Mouse (Mus musculus) right cerebral cortex, adult 2 months (tissue): ENCODE results near the gene Specc1l.
A peak's percentile ranks its signal among the peaks of the same experiment; 100 is the strongest.
"Not testable (repeated sequence)": the region's sequence is repeated elsewhere in the genome, so short reads cannot be mapped to it uniquely, and the experiment has no call there.

ENCODE experiments used
- DNase-seq, 2 experiments: peaks; one replicate each; pipeline ENCODE4 v3.0.0; 2021 to 2022; ENCODE audit warnings: low spot score in 2 of 2

Gene Specc1l

DNA sequence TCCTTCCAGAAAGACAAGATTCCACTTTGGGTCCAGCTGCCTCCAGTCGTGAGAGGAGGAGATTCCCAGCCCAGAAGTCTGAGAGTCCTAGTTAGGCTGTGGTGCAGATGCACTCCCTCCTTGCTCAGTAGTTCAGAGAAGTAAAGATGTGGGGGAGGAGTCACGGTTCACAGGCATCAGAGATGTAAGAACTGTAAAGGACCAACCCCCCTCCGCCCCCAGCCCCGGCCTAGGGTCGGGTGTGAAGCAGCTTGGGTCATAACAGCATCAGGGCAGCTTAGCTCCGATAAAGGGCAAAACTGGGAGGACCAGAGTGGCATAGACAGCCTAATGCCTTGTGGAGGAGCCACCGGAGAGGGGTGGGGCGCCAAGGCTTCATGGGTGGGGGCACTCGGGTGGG is 104.6 kb downstream of the Specc1l start:
- DNase-seq: no peak

DNA sequence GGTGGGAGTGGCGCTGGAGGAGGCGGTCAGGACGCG is 104.8 kb downstream of the Specc1l start, which contains the start of gene Adora2a:
Gene Adora2a (plus strand): TSS at position 6 of the 36 bp plus-strand sequence.
- DNase-seq: no peak

DNA sequence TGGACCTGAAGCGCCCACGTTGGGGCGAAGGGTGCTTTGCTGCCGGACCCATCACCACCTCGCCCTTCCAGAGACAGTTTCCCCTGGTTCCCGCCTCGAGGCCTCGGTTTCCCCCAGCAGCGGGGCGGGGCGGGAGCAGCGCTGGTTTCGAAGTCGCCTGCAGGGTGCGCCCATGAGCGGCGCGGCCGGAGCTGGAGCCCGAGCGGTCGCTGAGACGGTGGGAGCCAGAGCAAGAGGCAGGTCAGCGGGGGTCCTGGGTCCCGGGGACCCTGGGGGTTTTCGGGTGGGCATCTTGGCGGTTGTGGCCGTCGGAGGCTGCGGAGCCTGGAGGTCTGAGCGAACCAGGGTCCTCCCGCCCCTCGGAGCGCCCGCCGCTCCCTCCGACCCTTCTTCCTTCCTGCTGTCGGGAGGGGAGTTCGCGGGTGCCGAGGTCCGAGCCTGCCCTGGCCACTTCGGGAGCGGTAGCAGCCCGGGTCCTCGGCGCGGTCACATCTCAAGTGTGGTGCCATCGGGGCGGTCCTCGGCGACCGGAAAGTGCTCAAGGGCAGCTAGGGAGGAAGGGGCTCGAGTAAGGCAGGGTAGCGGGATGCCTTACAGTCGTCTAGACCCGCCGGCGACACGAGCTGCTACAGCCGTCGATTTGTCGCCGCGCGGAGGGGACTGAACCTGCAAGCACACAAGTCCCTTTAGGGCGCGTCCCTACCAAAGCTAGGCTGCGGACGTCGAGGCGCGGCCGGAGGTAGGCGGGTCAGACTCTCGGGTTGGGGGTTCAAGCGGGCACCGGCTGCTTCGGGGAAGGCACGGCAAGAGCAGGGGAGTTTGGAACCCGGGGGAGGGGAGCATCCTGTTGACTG is 105.3 kb downstream of the Specc1l start:
- peak in 1 of 2 experiments; percentile 51 for DNase-seq

GRCm38 (mm10) chr10:75318206-75318605 is 106.3 kb downstream of the Specc1l start:
- DNase-seq: no peak

- DNase-seq: no peak
Measured at GRCm38 (mm10) chr10:75320321-75320720, 108.4 kb downstream of the Specc1l start.

DNA sequence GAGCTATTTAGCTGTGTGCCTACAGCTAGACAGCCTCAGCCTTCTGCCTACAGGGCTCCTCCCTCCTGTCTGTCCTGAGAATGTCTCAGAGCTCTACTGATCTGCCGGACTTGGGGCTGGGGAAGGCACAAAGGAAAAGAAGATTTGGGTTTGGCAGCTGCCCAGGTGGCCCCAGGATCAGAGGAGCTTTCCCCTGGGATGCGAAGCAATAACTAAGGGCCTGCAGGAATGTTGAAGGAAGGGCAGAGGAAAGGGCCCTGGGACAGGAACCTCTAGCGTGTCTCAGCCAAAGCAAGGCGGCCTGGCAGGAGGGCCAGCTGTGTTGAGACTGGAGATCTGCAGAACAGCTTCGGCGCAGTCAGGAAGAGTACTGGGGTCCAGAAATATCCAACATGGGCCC is 111.1 kb downstream of the Specc1l start:
- no peak for DNase-seq

DNA sequence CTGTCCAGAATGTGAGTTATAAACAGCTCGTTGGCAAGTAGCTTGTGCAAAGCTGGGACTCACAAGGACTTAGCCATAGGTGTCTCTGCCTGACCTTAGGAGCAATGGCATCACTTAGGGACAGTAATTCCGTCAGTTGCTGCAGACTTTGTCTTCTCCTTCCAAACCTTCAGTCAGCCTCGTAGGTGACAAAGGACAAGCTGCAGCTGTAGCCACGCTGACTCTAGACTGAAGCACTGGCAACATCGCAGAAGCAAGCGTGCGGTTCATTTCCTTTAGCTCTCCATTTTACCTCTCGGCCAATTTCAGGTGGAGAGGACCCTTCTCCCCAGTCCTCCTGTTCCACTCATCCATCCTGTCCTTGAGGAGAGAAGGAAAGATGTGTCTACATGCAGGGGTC is 112.1 kb downstream of the Specc1l start:
- no peak for DNase-seq

- no peak for DNase-seq
Measured at GRCm38 (mm10) chr10:75324391-75324790, 112.5 kb downstream of the Specc1l start.

GRCm38 (mm10) chr10:75325821-75326220 is 113.9 kb downstream of the Specc1l start:
- no peak for DNase-seq

GRCm38 (mm10) chr10:75326553-75326952 is 114.7 kb downstream of the Specc1l start:
- DNase-seq: no peak

DNA sequence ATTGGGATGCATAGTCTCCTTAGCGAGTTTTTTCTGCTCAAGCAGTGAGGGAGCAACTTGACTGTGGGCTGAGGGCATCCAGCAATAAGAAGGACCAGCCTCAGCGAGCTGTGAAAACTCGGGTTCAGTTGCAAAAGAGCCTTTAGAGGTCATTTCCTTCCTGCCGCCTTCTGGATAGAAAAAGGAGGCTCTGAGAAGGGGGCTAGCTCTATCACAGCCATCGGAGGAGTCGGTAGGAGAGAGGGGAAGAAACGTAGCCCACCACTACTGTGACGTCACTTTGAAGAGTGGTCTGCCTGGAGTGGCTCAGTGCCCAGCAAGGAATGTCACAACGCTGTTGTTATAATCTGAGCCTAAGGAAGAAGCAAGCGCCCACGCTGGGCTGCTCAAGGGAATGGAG is 115.2 kb downstream of the Specc1l start:
- DNase-seq: no peak

DNA sequence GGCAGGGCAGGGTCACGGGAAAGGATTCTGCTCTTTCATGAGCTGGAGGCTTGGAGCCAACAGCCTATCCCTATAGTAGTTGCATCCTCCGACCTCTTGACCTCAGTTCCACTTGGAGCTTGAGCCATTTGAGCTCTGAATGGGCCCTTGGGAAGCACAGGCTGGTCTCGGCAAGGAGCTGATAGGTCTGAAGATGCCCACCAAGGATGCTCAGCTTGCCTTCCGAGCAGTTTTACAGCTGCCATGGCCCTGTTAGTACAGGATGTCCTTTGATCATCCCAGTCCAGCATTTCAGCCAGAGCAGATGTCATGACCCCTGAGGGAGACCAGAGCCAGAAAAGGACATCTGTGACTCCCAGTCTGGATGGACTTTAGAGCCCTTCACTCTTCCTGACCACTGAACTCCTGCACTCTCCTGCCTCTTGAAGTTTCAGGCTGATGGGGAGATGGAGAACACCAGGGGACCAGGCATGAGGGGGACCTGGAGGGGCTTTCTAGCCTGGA is 116.4 kb downstream of the Specc1l start:
- no peak for DNase-seq

DNA sequence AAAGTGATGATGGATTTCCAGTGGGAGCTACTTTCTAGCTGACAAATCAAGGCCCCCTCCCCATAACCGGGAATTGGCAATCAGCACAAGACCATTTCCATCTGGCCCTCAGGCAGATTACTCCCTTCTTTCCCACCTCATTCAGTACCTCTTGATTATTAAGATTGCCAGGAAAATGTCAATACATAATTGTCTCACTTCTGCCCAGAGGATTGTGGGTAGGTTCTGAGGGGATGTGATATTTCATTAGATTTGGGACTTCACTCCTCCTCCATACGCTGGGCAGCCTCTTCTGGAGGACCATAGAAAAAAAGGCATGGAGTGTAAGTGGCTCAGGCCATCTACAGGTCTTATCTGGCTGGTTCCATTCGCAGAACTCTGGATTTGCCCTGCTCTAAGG is 120.4 kb downstream of the Specc1l start:
- DNase-seq: no peak

GRCm38 (mm10) chr10:75333176-75333776 is 121.4 kb downstream of the Specc1l start:
- DNase-seq: no peak

GRCm38 (mm10) chr10:75334175-75334574 is 122.3 kb downstream of the Specc1l start:
- no peak for DNase-seq

DNA sequence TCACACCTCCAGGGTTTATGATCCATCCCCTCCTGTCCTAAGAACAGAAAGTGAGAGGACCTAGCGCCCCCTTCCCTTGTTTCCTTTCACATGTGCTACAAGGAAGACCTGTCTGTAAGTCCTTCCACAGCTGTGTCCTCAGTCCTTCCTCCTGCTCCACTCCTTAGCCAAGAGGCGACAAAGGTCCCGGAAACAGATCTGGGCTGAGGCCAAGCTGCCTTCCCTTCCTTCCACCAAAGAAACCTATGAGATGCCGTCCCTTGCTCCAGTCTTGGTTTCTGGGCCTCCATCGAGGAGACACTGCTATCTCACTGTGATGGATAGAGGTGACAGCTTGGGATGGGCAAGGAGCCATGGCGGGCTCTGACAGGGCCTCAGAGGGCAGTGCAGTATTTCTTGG is 123.2 kb downstream of the Specc1l start:
- DNase-seq: no peak

GRCm38 (mm10) chr10:75337231-75337630 is 125.4 kb downstream of the Specc1l start:
- no peak for DNase-seq

DNA sequence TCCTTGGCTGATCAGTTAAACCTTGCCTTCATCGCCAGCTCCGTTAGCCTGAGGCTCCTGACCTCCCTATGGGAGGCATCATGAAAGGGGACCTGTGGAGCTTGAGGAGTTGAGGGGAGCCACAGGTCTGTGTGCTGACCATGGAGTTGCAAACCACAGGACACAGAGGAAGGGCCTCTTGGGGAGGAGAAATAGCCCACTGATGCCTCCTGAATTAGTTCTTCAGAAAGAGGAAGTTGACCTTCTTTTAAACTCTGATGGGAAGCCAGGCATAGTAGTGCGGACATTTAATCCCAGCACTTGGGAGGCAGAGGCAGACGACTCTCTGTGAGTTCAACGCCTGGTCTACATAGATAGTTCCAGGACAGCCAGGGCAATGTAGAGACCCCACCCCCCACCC is 127.0 kb downstream of the Specc1l start:
- no peak for DNase-seq

- DNase-seq: no peak
Measured at GRCm38 (mm10) chr10:75339377-75339776, 127.5 kb downstream of the Specc1l start.

- no peak for DNase-seq
Measured at GRCm38 (mm10) chr10:75341936-75342335, 130.1 kb downstream of the Specc1l start.

DNA sequence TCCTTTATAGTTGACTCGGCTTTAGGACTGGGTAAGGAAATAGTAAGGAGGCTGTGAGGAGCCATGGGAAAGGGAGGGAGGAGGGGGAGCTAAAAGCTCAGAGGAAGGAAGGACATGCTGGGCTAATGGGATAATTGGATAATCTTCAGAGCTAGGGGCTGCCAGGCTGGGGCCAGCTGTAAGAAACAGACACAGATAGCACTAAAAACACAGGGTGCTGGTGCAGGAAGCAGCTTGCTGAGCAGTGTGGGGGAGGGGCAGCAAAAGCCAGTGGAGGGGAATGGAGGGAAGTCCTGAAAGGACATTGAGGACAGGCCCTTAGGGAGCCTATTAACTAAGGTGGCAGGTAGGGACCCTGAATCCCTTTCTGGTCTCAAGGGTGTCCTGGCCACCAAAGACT is 132.7 kb downstream of the Specc1l start:
- not testable (repeated sequence) for DNase-seq

DNA sequence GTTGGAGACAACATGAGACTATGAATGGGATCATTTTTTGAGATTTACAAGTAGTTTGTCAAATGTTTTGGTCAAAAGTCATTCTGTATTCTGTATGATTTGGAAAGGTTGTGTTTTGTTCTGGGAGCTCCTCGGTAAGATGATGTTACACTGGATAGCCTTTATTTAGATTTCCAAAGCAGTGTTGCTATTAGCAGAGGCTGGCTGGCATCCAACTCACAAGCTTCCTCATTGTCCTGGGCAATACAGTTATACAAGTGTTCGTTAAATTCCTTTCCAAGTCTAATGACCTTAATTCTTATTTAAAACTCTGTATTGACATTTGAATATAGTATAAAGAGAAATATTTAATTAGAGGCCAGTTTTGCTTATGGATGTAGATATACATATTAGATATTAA is 133.4 kb downstream of the Specc1l start:
- no peak for DNase-seq

GRCm38 (mm10) chr10:75350564-75350963 is 138.7 kb downstream of the Specc1l start:
- no peak for DNase-seq

DNA sequence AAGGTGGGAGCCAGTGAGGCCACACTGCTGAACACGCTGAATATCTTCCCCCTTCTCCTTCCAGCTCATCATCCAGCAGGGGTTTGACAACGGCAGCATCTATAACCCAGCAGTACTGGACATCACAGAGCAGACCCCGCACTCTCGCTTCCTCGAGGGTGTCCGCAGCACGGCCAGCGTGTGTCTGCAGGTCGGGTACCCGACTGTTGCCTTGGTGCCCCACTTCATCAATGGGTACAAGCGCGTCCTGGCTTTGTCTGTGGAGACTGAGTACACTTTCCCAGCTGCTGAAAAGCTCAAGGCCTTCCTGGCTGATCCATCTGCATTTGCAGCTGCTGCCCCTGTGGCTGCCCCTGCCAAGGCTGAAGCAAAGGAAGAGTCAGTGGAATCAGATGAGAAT is 140.7 kb downstream of the Specc1l start:
- DNase-seq: no peak
